Mouse (Mus musculus): ENCODE data around the gene Tchp.
A peak's percentile ranks its signal among the peaks of the same experiment; 100 is the strongest.

The Tchp gene

DNA sequence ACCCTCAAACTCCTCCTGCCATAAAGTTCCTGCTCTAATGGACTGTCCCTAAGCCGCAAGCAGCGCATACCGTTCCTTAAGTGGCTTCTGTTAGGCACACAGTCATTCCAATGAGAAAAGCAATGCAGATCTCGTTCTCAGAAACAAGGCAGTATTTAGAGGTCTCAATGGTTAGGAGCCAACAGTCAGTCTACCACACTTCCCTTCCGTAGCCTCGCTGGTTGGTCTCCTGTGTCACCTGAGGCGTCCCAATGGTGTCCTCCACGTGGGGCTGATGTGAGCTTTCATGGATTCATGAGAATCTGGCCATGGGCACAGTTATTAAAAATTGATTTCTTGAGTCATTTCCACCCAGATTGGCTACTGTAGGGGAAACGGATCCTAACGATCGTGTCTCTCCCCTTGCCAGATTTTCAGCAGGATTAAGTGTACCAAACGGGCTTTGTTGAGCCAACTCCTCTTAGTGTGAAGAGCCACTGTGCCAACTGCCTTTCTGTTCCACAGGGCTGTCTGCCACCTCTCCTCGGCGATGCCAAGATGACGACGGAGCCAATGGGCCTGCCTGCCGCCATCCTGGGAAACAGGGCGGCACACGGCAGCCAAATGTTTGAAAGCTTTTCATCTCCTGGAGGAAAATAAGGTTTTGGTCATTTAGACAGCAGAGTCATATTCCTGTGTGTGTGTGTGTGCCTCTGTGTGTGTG lies 9.4 kb upstream of the Tchp start:
- DNase-seq (ENCODE audit: low spot score), result no peak

DNA sequence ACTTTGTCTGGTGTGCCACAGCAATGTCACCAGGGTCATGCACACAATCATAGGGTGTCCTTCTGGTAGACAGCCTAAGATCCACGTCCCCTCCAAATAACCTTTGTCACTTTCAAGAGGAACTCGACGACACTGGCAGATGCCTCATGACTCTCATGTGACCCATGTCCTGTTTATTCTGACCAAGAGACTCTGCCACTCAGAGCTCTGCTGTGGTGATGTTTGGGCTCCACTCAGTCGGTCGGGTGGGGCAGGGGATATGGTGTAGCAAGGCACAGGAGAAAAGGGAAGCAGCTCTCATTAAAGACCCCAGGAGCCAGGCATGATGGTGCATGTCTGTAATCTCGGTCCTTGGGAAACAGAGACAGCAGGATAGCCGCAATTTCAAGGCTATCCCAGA lies 8.5 kb upstream of the Tchp start:
- DNase-seq (ENCODE audit: low spot score), result no peak

DNA sequence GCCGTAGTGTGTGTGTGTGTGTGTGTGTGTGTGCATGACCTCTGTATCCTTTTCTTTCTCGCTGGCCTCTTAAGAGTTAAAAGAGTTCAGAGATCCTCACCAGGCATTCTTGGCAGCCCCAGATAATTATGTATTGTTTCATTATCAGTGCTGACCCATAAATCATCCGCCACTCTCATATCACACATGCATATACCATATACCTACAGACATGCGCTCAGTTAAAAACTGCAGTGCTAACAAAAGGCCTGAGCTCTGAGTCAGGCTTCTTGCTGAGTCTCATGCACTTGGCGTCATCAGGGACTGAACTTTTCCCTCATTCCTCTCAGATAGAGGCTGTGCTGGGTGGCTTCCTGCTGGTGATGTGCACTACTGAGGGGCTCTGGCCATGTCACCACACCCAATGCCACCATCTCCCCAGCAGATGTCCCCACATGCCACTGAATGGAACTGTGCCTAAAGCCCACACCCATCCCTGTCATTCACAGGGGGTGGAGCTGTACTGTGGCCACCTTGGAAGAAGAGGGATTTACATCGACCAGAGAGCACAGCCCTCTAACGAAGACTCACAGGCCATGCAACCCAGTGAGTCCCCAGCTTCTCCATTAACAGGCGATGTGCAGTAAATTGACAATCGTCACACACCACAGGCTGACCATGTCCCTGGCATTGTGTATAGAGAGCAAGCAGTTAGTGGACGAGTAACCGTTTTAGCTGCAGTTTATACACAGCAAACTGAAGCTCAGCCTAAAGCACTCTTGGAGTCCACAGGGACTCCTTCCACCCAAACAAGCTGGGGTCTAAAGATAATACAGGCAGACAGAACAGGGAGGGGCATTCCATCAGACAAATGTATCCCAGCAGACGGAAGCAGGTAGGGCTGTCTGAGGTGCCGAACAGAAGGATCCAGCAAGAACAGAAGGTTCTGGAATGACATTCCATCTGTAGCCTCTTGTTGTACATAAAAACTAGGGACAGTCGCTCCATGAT lies 4.9 kb upstream of the Tchp start:
- no peak for DNase-seq (ENCODE audit: low spot score)

DNA sequence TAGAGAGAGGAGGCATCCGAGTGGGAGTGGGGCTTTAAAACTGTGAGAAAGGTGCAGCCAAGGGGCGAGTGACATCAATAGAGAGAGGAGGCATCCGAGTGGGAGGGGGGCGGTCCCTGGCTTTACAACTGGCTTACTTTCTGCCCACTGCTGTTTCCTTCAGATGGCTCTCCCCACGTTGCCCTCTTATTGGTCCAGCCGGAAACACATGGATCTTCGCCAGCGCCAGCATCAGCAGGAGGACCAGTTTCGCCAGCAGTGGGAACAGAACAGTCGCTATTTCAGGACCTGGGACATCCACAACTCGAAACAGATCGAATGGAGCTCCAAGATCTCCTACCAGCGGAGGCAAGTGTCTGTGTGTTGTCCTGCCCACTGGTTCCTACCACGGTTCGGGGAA lies 931 bp downstream of the Tchp start:
- DNase-seq (ENCODE audit: low spot score), result no peak

DNA sequence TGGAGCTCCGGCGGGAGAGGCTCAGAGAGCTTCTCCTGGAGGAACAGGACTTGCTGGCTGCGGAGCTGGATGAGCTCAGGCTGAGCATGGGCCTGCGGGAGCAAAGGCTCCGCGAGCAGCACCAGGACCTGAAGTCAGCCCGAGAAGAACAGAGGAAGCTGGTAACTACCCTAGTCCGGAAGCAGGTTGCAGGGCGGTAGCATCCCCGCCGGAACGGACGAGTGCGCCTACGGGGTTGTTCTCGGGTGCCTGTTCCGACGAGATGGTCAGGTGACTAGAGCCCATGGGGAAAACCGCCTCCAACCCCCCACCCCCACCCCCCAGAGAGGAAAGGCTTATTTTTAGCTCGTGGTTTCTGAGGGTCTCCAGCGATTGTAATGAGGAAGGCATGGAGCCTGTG lies 1.8 kb downstream of the Tchp start:
- no peak for DNase-seq (ENCODE audit: low spot score)

DNA sequence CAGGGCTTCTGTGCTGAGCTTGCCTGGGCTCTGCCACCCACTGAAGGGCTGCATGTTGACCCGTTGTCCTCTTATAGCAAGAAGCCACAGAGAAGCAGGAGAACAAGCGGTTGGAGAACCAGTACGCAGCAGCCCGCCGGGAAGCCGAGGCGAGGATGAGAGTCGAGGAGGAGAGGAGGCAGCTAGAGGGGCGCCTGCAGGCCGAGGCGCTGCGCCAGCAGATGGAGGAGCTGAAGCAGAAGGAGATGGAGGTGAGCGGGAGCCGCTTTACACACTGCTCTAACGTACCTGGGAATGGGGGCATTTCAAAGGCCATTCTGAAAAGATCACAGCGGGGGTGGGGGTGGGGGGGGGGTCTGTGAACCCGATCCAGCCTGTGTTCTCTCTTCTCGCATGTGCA lies 7.0 kb downstream of the Tchp start:
- no peak for DNase-seq (ENCODE audit: low spot score)

DNA sequence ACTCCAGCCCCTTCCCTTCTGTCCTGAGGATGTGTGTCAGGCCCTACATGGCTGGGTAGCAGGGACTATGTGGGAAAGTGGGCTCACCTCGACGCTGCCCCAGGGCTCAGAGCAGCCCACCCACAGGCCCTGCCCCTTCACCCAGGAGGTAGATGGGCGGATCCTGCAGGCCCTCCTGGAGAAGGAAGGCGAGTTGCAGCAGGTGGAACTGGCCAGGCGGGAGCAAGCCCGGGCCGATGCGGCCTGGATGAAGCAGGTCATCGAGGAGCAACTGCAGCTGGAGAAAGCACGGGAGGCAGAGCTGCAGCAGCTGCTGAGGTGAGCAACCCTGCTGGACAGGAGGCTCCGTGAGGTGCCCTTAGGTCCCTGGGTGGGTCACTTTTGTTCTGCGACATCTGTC lies 9.7 kb downstream of the Tchp start:
- no peak for DNase-seq (ENCODE audit: low spot score)

DNA sequence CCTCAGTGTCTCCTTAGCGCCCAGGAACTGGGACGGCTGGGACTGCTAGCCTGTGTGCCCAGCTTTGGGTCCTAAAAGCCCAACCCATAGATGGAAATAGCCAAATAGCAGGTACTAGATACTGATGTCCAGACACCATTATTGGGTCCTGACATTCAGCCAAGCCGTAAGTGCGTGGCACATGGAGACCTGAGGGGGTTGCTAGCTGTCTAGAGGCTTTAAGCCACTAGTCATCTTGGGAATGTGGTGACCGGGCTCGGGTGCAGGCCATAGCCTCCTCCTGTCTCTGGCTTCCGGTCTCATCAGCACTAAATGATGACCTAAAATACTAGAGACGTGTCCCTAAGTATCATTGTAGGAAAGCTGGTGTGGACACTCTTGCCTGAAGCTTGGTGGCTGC lies 10.4 kb downstream of the Tchp start:
- no peak for DNase-seq (ENCODE audit: low spot score)

DNA sequence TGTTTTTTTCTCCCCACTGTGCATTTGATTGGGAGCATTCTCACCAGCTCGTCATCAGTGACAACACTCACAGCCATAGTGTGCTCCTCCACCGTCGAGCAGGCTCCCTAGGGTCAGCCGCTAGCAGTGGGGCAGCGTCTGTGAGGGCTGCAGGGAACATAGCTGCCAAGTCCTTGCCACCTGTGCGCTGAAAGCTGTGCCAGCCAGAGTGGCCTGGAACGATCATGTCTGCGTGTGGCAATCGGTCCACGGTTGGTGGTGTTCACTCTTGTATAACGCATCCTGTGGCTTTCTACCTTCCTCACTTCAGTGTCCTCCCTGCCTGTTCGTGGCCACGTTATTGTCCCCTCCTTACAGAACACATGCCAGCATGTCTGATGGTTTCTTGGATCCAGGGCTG lies 10.9 kb downstream of the Tchp start:
- DNase-seq (ENCODE audit: low spot score), result no peak

DNA sequence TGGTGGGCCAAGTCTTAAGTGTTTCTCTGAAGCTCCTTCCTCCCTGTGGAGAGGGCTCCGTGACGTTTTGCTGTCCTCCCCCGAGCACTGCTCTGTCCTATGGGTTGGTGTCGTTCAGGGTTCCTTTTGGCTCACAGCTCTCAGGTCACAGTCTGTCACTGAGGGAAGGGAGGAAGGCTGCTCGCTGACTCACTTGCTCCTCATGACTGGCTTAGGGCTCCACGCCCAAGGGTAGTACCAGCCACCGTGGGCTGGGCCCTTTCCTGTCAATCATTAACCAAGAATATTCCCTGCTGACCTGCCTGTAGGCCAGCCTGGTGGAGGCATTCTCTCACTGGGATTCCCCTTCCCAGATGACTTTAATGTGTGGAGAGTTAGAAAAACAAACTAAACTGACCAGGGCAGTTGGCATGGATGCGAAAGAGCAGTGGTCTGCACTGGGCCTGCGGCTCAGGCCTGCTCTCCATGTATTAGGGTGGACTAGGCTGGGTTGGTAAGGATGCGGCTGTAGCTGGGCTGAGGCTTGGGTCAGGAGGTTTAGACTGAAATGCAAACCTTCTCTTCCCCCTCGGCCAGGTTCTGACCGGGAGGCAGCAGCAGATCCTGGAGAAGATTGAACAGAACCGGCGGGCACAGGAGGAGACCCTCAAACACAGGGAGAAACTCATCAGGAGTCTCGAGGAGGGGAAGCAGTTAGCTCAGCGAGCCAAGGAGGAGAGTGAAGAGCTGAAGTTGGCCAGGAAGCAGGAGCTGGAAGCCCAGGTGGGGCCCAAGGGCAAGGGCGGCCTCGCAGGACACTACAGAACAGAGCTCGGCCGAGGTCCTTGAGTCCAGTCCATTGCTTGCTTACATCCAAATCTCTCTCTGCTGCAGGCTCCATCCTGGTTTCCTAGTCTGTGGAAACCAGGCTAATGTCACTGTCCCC lies 11.7 kb downstream of the Tchp start:
- no peak for DNase-seq (ENCODE audit: low spot score)

DNA sequence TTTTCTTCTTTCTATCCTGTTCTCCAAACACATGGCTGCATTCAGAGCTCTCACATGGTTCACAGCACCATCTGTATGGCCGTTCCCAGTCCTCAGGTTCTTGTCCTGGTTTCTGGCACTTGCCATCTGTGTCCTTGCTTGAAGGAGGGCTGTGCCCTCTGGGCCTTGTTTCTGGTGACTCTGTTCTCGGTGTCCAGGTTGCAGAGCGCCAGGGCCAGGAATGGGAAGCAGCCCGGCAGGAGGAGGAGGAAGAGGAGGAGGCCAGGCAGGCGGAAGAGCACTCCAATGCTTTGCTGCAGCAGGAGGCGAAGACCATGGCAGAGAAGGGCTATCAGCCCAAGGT lies 12.3 kb downstream of the Tchp start:
- no peak for DNase-seq (ENCODE audit: low spot score)

DNA sequence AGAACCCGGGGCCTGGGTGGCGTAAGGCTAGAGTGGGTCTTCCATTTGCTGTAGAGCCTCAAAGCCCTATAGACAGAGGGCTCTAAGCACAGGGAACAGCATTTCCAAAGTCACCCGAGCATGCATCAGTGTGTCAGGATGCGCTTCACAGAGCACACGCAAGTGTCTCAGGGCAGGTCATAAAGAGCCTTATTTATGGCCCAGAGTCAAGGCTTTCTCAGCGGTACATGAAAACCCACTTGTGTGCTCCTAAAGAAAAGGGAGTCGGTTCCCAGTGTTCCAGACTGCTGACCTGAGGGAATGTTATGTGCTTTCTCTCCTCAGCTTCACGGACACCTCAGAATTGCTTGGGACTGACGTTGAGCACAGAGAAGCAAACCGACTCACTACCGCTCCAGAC lies 13.2 kb downstream of the Tchp start:
- no peak for DNase-seq (ENCODE audit: low spot score)

DNA sequence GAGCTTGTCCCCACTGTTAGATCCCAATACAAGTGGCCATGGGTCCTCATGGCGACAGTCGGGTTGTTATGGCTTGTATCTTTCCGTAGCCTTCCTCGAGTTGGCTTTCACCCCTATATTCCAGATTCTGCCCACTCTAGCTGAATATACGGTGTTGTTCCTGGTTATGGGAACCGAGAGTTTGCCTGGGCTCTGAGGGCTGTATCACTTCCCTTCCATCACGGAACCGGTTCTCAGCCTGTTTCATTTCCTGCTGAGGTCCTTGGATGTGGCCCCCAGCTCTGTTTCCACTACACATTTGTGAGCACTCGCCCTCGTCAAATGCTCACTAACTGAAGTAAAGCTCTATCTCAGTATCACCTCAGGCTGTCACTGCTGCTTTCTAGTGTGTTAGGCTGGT lies 14.4 kb downstream of the Tchp start:
- DNase-seq (ENCODE audit: low spot score), result no peak

DNA sequence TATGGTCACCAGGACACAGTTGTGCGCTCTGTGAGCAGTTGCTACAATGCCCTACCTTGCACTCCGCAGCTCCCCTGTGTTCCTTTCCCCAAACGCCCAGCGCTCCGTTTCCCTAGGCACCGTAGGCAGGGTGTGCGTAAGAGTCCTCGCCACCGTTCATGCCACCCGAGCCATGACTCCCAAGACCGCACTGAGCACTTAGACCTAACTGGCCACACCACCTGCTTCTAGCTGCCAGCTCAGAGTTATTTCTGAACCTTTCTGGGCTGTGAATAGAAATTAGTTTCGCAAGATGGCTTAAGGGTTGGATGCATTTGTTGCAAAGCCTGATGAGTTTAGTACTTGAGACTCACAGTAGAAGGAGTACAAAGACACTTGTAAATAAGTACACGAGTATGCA lies 15.3 kb downstream of the Tchp start:
- no peak for DNase-seq (ENCODE audit: low spot score)

DNA sequence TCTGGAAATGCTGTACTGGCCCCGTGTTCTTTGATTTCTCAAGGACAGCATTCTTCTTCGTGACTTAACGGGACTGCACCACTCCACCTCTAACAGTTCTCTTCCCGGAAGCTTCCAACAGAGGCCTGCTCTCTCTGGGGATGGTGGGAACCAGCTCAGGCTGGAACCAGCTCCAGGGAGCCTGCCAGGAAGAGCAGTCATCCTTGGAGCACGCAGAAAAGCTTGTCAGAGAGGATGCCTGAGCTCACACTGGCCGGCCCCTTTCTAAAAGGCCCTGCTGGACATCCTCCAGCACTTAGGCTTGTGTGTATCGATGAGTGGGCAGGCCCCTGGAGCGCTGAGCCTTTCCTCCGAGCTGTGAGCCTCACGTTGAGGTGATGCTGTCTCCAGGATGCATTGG lies 20.6 kb downstream of the Tchp start:
- DNase-seq (ENCODE audit: low spot score), result peak; percentile 37

DNA sequence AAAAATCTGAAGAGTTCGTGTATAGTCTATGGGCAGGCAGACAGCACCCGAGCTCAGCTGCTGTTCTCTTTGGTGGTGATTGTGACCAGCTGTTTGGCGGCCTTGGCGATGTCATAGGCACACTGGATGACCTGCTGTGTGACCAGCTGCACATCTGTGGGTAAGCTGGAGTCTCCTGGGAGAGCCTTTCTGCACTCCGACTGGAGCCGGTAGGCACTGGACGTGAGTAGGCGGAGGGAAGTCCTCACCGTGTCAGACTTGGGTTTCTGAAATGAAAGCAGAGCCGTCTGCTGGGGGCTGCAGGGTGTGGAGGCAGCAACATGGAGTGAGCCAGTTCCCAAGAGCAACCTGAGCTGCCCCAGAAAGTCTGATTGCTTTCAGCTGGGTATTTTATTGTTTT lies 22.6 kb downstream of the Tchp start:
- DNase-seq (ENCODE audit: low spot score), result no peak

DNA sequence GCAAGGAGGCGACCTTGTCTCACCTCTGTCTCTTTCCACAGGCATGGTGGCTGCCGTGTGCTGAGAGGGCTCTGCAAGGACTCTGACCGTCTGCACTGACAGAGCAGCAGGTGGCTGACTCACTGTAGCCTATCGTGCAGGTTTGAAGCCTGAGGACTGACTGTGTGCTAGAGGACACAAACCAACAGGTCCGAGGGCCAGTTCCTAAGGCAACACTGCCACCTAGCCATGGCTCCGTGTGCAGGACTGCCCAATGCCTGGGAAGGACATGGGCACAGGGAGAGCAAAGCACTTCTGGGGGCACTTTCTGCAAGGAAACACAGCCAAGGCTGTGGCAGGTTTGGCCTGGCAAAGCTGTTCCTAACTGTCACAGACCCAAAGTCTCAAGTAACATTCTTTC lies 23.9 kb downstream of the Tchp start:
- no peak for DNase-seq (ENCODE audit: low spot score)

DNA sequence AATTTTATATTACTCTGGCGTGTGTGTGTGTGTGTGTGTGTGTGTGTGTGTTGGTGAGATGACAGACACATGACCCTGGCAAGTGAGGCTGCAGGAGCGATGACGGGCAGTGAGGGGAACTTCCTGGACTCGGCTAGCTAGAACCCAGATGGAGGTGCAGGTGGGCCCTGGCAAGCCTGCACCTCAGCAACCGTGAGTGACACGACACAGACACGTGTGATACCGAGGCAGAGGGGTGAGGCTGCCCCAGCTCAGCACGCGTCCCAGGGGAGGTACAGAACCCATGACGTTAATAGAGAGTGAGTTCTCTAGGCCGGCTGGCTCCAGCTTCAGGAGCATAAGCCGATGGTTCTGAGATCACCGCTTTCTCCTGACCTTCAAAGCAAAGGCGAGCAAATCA lies 24.4 kb downstream of the Tchp start:
- DNase-seq (ENCODE audit: low spot score), result no peak

DNA sequence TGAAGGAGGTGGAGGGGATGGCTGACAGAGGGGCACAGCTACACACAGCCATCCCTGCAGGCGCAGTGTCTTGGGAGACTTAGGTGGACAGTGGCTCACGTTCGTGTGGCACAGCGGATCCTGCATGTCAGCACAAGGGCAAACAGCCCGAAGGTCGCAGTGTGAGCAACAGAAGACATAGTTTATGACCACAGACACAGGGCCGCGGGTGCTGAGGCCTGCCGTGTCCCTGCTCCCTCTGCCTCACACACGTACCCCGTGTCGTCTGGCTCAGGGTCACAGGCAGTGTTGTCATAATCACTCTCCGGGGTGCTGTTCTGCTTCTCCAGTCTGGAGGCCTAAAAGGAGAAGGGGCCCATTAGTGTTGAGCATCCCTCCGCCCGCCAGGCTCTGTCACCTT lies 26.0 kb downstream of the Tchp start:
- DNase-seq (ENCODE audit: low spot score), result no peak

DNA sequence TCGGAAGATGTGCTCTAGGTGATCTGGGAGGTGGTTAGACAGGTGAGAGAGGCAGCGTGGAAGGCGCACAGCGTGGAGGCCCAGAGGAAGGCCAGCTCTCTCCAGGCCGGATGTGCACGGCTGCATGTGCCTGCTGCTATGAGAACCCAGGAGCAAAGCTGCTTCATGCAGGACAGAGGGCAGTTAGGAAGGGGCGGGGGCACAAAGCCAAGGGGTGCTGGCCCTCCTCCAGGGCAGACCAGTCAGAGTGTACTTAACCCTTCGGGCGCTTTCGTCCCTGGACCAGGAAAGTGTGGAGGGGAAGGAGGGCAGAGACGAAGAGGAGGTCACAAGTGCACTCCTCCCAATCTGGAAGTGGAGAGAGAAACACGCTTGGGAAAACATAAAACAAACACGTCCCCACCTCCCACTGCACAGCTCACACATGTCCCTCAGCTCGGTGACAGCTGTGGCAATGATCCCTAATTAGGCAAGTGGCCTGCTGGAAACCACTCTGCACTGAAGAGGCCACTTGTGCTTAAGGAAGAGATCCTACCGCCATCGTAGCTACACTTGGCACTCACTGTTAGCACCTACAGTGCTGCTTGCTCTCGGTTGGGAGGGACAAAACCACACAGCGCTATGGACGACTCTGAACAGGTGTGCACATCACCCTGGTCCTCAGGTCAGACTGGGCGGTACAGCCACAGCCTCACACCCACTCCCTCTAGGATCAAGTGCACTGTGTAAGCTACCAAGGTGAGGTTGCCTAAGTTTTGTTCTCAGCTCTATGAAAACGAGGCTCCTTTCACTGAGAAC lies 29.7 kb downstream of the Tchp start:
- no peak for DNase-seq (ENCODE audit: low spot score)

DNA sequence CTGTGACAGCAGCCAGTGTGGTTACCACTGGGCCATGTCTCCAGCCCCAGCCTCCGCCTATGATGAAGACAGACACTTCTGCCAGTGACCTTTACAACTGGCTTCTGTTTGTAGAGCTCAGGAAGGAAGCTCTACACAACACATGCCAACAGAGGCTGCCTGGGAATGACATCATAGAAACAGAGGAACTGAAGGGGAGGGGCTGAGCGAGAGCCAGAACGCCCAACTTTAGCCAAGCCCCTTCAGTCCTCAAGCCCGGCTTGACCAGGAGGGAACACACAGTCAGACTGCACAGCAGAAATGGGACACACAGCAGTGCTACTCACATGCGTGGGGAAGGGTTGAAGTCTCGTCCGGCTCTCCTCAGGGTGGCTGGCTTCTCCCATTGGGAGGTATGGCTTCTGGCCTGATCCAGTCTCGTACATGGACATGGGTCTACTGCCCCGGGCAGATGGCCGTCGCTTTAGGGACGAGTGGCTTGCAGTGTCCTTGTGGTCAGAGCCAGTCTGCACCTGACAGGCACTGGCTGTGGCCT lies 31.2 kb downstream of the Tchp start:
- no peak for DNase-seq (ENCODE audit: low spot score)
